Mouse (Mus musculus) midbrain, embryonic 10.5 days (tissue): ENCODE measurements around the gene Hsp90aa1. TPM values are rescaled to one million over a fixed set of nuclear protein-coding genes. Genes with fewer than 3 reads are reported as not detected.
"Not testable (repeated sequence)": the region's sequence is repeated elsewhere in the genome, so short reads cannot be mapped to it uniquely, and the experiment has no call there.

ENCODE experiments used
- DNase-seq: peaks from one replicate; pipeline ENCODE4 v3.0.0-alpha.2; 2017; ENCODE audit warnings: low spot score
- H3K27ac ChIP-seq: fragments of 300-500 bp; sonication (generic); replicated peaks from 2 replicates; pipeline ENCODE4 v1.5.1; 2016; ENCODE audit warnings: mild to moderate bottlenecking
- H3K27me3 ChIP-seq: fragments of 300-500 bp; sonication (generic); 2 replicates; pipeline ENCODE4 v1.6.1; 2016; ENCODE audit warnings: low read depth, mild to moderate bottlenecking; ENCODE audit not compliant: poor library complexity, severe bottlenecking
- H3K36me3 ChIP-seq: fragments of 300-500 bp; sonication (generic); 2 replicates; pipeline ENCODE4 v1.6.1; 2016; ENCODE audit warnings: mild to moderate bottlenecking, moderate library complexity
- H3K4me1 ChIP-seq: fragments of 300-500 bp; sonication (generic); 2 replicates; pipeline ENCODE4 v1.6.1; 2016
- H3K4me3 ChIP-seq: fragments of 300-500 bp; sonication (generic); 2 replicates; pipeline ENCODE4 v1.5.1; 2016; ENCODE audit warnings: mild to moderate bottlenecking, moderate library complexity
- H3K9me3 ChIP-seq: fragments of 300-500 bp; sonication (generic); replicated peaks from 2 replicates; pipeline ENCODE4 v1.6.1; 2016; ENCODE audit warnings: mild to moderate bottlenecking
- WGBS: fragments of 180-500 bp; shearing (Covaris S2); methylation state at CpG from one replicate; pipeline ENCODE4 v1.1.7; 2016; 5-methylcytosine and 5-hydroxymethylcytosine counted together
- polyA plus RNA-seq: library from polyadenylated mRNA; unstranded; fragments of >200 nt; fragmentation: Nextera tagmentation; extraction: Ambion mirVana; gene quantifications from 2 replicates; pipeline ENCODE4 v1.2.1, GENCODE M21; 2016

The Hsp90aa1 gene
- polyA plus RNA-seq, result 1,099 and 1,206 TPM in 2 replicates

- Histone ChIP-seq H3K4me1 (peaks cover 42% of the 10 kb centered on the region), H3K27ac (no peak within 1 kb of the TSS), H3K9me3 (no peaks in the 10 kb centered on the region), H3K36me3 (no peaks in the 10 kb centered on the region), H3K4me3 (no peak within 1 kb of the TSS), H3K27me3 (0 out of 2 replicates have a peak, but pooled peaks cover 5% of the 10 kb centered on the region)
- WGBS, result 64% methylated on average over 4 of the region's 4 CpGs
- DNase-seq, result no peak
Observed at GRCm38 (mm10) chr12:110702556-110702955, at the start of gene Hsp90aa1. Gene Hsp90aa1, minus strand, starts transcription at chr12:110702728.

GRCm38 (mm10) chr12:110750770-110751439 is 48.4 kb upstream of the Hsp90aa1 start:
- Histone ChIP-seq H3K4me1 (no peaks in the 10 kb centered on the region), H3K4me3 (no peak overlapping the region), H3K27me3 (no peaks in the 10 kb centered on the region), H3K27ac (no peak overlapping the region), H3K9me3 (peaks cover 12% of the 10 kb centered on the region; the same call in 1 of the 2 replicates), H3K36me3 (peaks cover 39% of the 10 kb centered on the region)
- WGBS, result 87% methylated on average over 10 of the region's 10 CpGs
- DNase-seq, result no peak

GRCm38 (mm10) chr12:110738158-110738921 is 35.8 kb upstream of the Hsp90aa1 start:
- peaks cover 14% of the 10 kb centered on the region for H3K36me3 ChIP-seq
- peak overlapping the region; percentile 94 for H3K27ac ChIP-seq
- H3K9me3 ChIP-seq, result no peaks in the 10 kb centered on the region
- WGBS, result under 1% methylated on average over 70 of the region's 72 CpGs
- H3K27me3 ChIP-seq, result peaks cover 32% of the 10 kb centered on the region
- H3K4me3 ChIP-seq, result peak overlapping the region; percentile 100
- peaks cover 30% of the 10 kb centered on the region for H3K4me1 ChIP-seq
- DNase-seq, result no peak

GRCm38 (mm10) chr12:110737170-110738157 is 34.9 kb upstream of the Hsp90aa1 start, which contains the start of gene Wdr20:
Gene Wdr20, plus strand, starts transcription at chr12:110737944.
- peak; percentile 99 for DNase-seq
- H3K9me3 ChIP-seq, result no peaks in the 10 kb centered on the region
- peak within 1 kb of the TSS; percentile 100 for H3K4me3 ChIP-seq
- peak within 1 kb of the TSS; percentile 94 for H3K27ac ChIP-seq
- H3K27me3 ChIP-seq, result peaks cover 32% of the 10 kb centered on the region
- H3K4me1 ChIP-seq, result peaks cover 30% of the 10 kb centered on the region
- 0 out of 2 replicates have a peak, but pooled peaks cover 7% of the 10 kb centered on the region for H3K36me3 ChIP-seq
- 1% methylated on average over 69 of the region's 69 CpGs for WGBS

- H3K27me3 ChIP-seq, result peaks cover 32% of the 10 kb centered on the region
Observed at GRCm38 (mm10) chr12:110736641-110737040, 34.1 kb upstream of the Hsp90aa1 start.

GRCm38 (mm10) chr12:110733254-110733653 is 30.7 kb upstream of the Hsp90aa1 start:
- not testable (repeated sequence) for H3K9me3 ChIP-seq, H3K27ac ChIP-seq, H3K36me3 ChIP-seq, DNase-seq, H3K4me3 ChIP-seq
- H3K4me1 ChIP-seq, result peaks cover 11% of the 10 kb centered on the region
- H3K27me3 ChIP-seq, result peaks cover 34% of the 10 kb centered on the region
- WGBS, result 93% methylated on average over 3 of the region's 3 CpGs

More at GRCm38 (mm10) chr12:110736641-110737040, 34.1 kb upstream of the Hsp90aa1 start:
- Histone ChIP-seq H3K36me3 (0 out of 2 replicates have a peak, but pooled peaks cover 4% of the 10 kb centered on the region), H3K9me3 (no peaks in the 10 kb centered on the region), H3K27ac (no peak overlapping the region), H3K4me1 (peaks cover 30% of the 10 kb centered on the region), H3K4me3 (peak overlapping the region; percentile 100)
- 35% methylated on average over 4 of the region's 4 CpGs for WGBS
- no peak for DNase-seq

GRCm38 (mm10) chr12:110726428-110726827 is 23.9 kb upstream of the Hsp90aa1 start:
- 45% methylated on average over 1 of the region's 1 CpGs for WGBS

GRCm38 (mm10) chr12:110725489-110725888 is 23.0 kb upstream of the Hsp90aa1 start:
- 88% methylated on average over 5 of the region's 5 CpGs for WGBS
- no peaks in the 10 kb centered on the region for H3K4me1 ChIP-seq
- 0 out of 2 replicates have a peak, but pooled peaks cover 3% of the 10 kb centered on the region for H3K9me3 ChIP-seq
- 0 out of 2 replicates have a peak, but pooled peaks cover 3% of the 10 kb centered on the region for H3K27me3 ChIP-seq
- no peaks in the 10 kb centered on the region for H3K36me3 ChIP-seq
- no peak for DNase-seq
- no peak overlapping the region for H3K4me3 ChIP-seq
- no peak overlapping the region for H3K27ac ChIP-seq

More at GRCm38 (mm10) chr12:110726428-110726827, 23.9 kb upstream of the Hsp90aa1 start:
- Histone ChIP-seq H3K9me3 (no peaks in the 10 kb centered on the region), H3K4me1 (no peaks in the 10 kb centered on the region), H3K4me3 (no peak overlapping the region), H3K27me3 (0 out of 2 replicates have a peak, but pooled peaks cover 3% of the 10 kb centered on the region), H3K36me3 (no peaks in the 10 kb centered on the region), H3K27ac (no peak overlapping the region)
- no peak for DNase-seq

- H3K27me3 ChIP-seq, result 0 out of 2 replicates have a peak, but pooled peaks cover 7% of the 10 kb centered on the region
- 90% methylated on average over 5 of the region's 5 CpGs for WGBS
- H3K9me3 ChIP-seq, result 0 out of 2 replicates have a peak, but pooled peaks cover 3% of the 10 kb centered on the region
- DNase-seq, result no peak
- H3K4me3 ChIP-seq, result no peak overlapping the region
- no peaks in the 10 kb centered on the region for H3K4me1 ChIP-seq
- H3K27ac ChIP-seq, result no peak overlapping the region
- H3K36me3 ChIP-seq, result no peaks in the 10 kb centered on the region
Observed at GRCm38 (mm10) chr12:110725051-110725450, 22.5 kb upstream of the Hsp90aa1 start.

GRCm38 (mm10) chr12:110716004-110716403 is 13.5 kb upstream of the Hsp90aa1 start:
- H3K27ac ChIP-seq, result no peak overlapping the region
- H3K4me3 ChIP-seq, result no peak overlapping the region
- H3K36me3 ChIP-seq, result no peaks in the 10 kb centered on the region
- no peak for DNase-seq
- no peaks in the 10 kb centered on the region; the same call in 1 of the 2 replicates for H3K9me3 ChIP-seq
- peaks cover 16% of the 10 kb centered on the region; the same call in 1 of the 2 replicates for H3K27me3 ChIP-seq
- WGBS, result 29% methylated on average over 5 of the region's 5 CpGs
- H3K4me1 ChIP-seq, result 0 out of 2 replicates have a peak, but pooled peaks cover 3% of the 10 kb centered on the region

- peaks cover 3% of the 10 kb centered on the region; the same call in 1 of the 2 replicates for H3K27me3 ChIP-seq
- no peaks in the 10 kb centered on the region for H3K36me3 ChIP-seq
- 0 out of 2 replicates have a peak, but pooled peaks cover 3% of the 10 kb centered on the region for H3K4me1 ChIP-seq
- H3K27ac ChIP-seq, result no peak overlapping the region
- H3K9me3 ChIP-seq, result no peaks in the 10 kb centered on the region; the same call in 1 of the 2 replicates
- no peak for DNase-seq
- no peak overlapping the region for H3K4me3 ChIP-seq
- WGBS, result 95% methylated on average over 6 of the region's 6 CpGs
Observed at GRCm38 (mm10) chr12:110714215-110714614, 11.7 kb upstream of the Hsp90aa1 start.
